Mouse (Mus musculus) C2C12 (cell line): ENCODE measurements around the gene Nup205.

ENCODE experiments used
- CTCF ChIP-seq: IDR thresholded peaks from one replicate; pipeline ENCODE4 v1.5.1; 2011; ENCODE audit not compliant: control insufficient read depth, insufficient read depth, insufficient read length
- MAX ChIP-seq: IDR thresholded peaks from one replicate; pipeline ENCODE4 v1.6.1; 2011; ENCODE audit warnings: mild to moderate bottlenecking, control low read depth
- USF1 ChIP-seq: IDR thresholded peaks from one replicate; pipeline ENCODE4 v1.6.1; 2011; ENCODE audit warnings: low read depth, mild to moderate bottlenecking, control low read depth, moderate library complexity

GRCm38 (mm10) chr6:35243989-35244388 is 66.8 kb downstream of the Nup205 start:
- TF ChIP-seq CTCF: no peak
- no peak for TF ChIP-seq MAX
- no peak for TF ChIP-seq USF1
